Mouse (Mus musculus) stomach, embryonic 14.5 days (tissue): ENCODE results near the gene Sbpl. TPM values are rescaled to one million over a fixed set of nuclear protein-coding genes. Genes with fewer than 3 reads are reported as not detected.
A peak's percentile ranks its signal among the peaks of the same experiment; 100 is the strongest.
"Not testable (repeated sequence)": the region's sequence is repeated elsewhere in the genome, so short reads cannot be mapped to it uniquely, and the experiment has no call there.

Experiments
- ATAC-seq: fragments of 200-750 bp; cut with Nextera tagmentation; 2 replicates; pipeline ENCODE4 v1.8.0; 2017; ENCODE audit warnings: low read depth, moderate TSS enrichment; ENCODE audit not compliant: insufficient number of reproducible peaks, insufficient read depth, low FRiP score
- H3K27ac ChIP-seq: fragments of 300-500 bp; sonication (generic); 2 replicates; pipeline ENCODE4 v1.5.1; 2014; ENCODE audit warnings: mild to moderate bottlenecking, low read length, moderate library complexity, mixed read lengths
- H3K27me3 ChIP-seq: fragments of 300-500 bp; sonication (generic); 2 replicates; pipeline ENCODE4 v1.6.1; 2014; ENCODE audit warnings: low read length, control low read depth, mixed read lengths; ENCODE audit not compliant: control insufficient read depth, insufficient read depth
- H3K36me3 ChIP-seq: fragments of 300-500 bp; sonication (generic); 2 replicates; pipeline ENCODE4 v1.6.1; 2014; ENCODE audit warnings: mild to moderate bottlenecking, control low read depth, low read length, moderate library complexity, mixed read lengths; ENCODE audit not compliant: control insufficient read depth, insufficient read depth
- H3K4me1 ChIP-seq: fragments of 300-500 bp; sonication (generic); 2 replicates; pipeline ENCODE4 v1.6.1; 2014; ENCODE audit warnings: low read length, control low read depth, mixed read lengths; ENCODE audit not compliant: control insufficient read depth, insufficient read depth
- H3K4me2 ChIP-seq: fragments of 300-500 bp; sonication (generic); replicated peaks from 2 replicates; pipeline ENCODE4 v1.6.1; 2014; ENCODE audit warnings: low read depth, low read length, control low read depth
- H3K4me3 ChIP-seq: fragments of 300-500 bp; sonication (generic); 2 replicates; pipeline ENCODE4 v1.5.1; 2014; ENCODE audit warnings: low read depth, low read length, control low read depth
- H3K9ac ChIP-seq: fragments of 300-500 bp; sonication (generic); replicated peaks from 2 replicates; pipeline ENCODE4 v1.6.1; 2014; ENCODE audit warnings: low read depth, mild to moderate bottlenecking, control low read depth, low read length, moderate library complexity, mixed read lengths
- H3K9me3 ChIP-seq: fragments of 300-500 bp; sonication (generic); 2 replicates; pipeline ENCODE4 v1.6.1; 2016; ENCODE audit warnings: low read depth, low read length, control low read depth; ENCODE audit not compliant: control insufficient read depth
- WGBS: fragments of 180-500 bp; shearing (Covaris S2); extraction: QIAGEN DNeasy Blood & Tissue Kit; methylation state at CpG from one replicate; pipeline ENCODE4 v1.1.7; 2014; 5-methylcytosine and 5-hydroxymethylcytosine counted together
- polyA plus RNA-seq: library from polyadenylated mRNA; unstranded; fragments of >200 nt; fragmentation: Nextera tagmentation; extraction: Ambion mirVana; gene quantifications from 2 replicates; pipeline ENCODE4 v1.2.1, GENCODE M21; 2014

Gene Sbpl
- polyA plus RNA-seq, 1 experiment from 2014 or later = not detected

DNA sequence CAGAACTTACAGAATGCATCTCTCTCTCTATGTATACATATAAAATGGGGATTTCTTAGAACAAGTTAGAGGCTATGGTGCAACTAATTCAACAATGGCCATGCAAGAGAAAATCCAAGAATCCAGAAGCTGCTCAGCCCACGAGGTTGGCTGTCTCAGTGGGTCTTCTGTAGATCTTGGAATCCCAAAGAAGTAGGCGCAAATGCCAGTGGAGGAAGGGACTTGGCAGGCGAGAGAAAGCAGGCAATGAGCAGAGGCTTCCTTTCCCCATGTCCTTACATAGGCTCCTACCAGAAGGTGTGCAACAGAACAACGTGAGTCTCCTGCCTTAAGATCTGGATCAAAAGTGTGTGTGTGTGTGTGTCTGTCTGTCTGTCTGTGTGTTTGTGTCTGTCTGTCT, 7.6 kb downstream of the Sbpl start:
- H3K4me3 ChIP-seq, H3K27ac ChIP-seq, H3K4me1 ChIP-seq, H3K9me3 ChIP-seq, H3K9ac ChIP-seq, ATAC-seq, H3K36me3 ChIP-seq, H3K4me2 ChIP-seq, H3K27me3 ChIP-seq: not testable (repeated sequence)
- WGBS = 85% methylated on average over 4 of the region's 4 CpGs

DNA sequence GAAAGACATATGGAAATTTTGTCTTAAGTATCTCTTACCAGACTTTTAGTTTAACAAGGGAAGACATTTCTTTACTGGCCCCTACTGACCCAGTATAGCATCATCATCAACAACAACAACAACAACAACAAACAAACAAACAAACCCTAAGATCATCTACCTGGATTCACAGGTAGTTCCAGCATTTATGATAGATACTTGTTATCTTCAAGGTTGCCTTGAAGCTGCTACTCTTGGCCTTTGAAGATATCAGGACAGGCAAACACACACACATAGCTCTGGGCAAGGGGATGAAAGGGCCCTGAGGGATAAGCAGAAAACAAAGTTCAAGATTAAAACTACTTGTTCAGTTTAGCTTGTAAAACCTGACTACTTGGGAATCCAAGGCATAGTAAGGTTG, 13.7 kb downstream of the Sbpl start, which contains the start of gene Sbp:
Sbp (plus strand) TSS at position 301 of the 400 bp plus-strand sequence.
- Histone ChIP-seq H3K4me3 (no peak within 1 kb of the TSS), H3K27ac (no peak within 1 kb of the TSS), H3K4me1 (no peaks in the 10 kb centered on the region), H3K36me3 (no peaks in the 10 kb centered on the region), H3K27me3 (no peaks in the 10 kb centered on the region), H3K4me2 (no peak within 1 kb of the TSS), H3K9me3 (no peaks in the 10 kb centered on the region), H3K9ac (no peak within 1 kb of the TSS)
- ATAC-seq = no peak

DNA sequence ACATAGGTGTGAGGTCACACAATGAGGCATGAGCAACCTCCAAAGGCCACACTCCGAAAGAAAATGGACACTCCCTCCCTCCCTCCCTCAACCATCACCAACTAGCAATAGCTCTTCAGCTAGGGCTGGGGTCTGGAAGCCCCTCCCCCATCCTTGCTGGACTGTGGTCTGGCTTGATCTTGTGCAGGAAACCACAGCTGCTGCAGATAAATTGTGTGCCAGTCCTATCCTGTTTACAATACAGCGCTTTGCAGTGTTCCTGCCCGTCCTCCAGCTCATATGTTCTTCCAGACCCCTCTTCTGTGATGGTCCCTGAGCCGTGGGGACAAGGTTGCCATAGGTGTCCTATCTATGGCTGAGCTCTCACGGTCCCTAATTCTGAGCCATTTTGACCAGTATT, 23.9 kb downstream of the Sbpl start:
- Histone ChIP-seq H3K9me3 (no peaks in the 10 kb centered on the region), H3K4me2 (no peak overlapping the region), H3K4me1 (no peaks in the 10 kb centered on the region), H3K27me3 (no peaks in the 10 kb centered on the region), H3K27ac (no peak overlapping the region), H3K36me3 (no peaks in the 10 kb centered on the region), H3K9ac (no peak overlapping the region), H3K4me3 (no peak overlapping the region)
- 65% methylated on average over 5 of the region's 5 CpGs for WGBS
- ATAC-seq = no peak

DNA sequence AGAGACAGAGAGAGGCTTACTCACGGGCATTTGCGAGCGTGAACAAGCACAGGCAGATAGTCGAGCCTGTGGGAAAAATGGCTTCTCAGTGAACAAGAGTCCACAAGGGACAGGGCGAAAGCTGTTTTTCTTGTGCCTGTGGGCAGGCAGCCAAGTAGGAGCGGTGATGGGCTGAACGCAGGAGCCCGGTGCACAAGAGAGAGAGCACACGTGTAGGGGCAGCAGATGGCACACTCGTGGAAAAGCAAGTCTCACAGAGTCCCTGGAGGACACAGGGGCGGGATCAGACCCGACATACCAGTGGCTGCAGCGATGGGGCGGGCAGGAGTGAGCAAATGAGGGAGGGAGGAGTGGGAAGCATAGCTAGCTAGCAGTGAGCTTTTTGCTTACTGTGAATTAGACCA, 30.0 kb downstream of the Sbpl start:
- Histone ChIP-seq H3K9me3 (no peaks in the 10 kb centered on the region), H3K9ac (peak overlapping the region; percentile 56), H3K27me3 (no peaks in the 10 kb centered on the region), H3K4me2 (peak overlapping the region; percentile 72), H3K36me3 (no peaks in the 10 kb centered on the region), H3K4me3 (peak overlapping the region; percentile 51), H3K4me1 (peaks cover 6% of the 10 kb centered on the region; the same call in 1 of the 2 replicates), H3K27ac (peak overlapping the region; percentile 97)
- peak; percentile 81 for ATAC-seq
- WGBS = under 1% methylated on average over 14 of the region's 14 CpGs

DNA sequence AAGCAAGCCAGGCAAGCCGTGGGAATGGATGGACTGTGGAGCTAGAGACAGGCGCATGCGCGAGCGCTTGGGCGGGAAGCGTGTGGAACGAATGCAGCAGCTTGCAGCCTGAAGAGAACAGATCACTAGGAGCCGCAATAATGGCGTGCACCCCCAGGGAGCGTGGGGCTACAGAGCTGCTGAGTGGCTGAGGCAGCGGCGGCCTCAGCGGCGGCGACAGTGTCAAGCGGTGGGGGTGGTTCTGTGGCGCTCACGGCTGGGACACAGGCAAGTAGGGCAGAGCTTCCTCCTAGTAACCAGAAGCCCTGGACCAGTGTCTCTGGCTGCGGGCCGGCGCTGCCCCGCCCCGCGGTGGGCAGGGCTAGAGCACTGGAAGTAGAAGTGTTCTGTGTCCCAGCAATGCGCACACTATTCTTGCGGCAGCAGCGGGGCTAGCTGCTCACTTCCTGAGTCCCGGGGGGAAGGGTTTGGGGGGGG, 30.5 kb downstream of the Sbpl start:
- Histone ChIP-seq H3K27me3 (no peaks in the 10 kb centered on the region), H3K27ac (peak overlapping the region; percentile 97), H3K4me2 (peak overlapping the region; percentile 72), H3K4me3 (peak overlapping the region; percentile 51), H3K9ac (peak overlapping the region; percentile 56), H3K9me3 (no peaks in the 10 kb centered on the region), H3K4me1 (peaks cover 6% of the 10 kb centered on the region; the same call in 1 of the 2 replicates), H3K36me3 (no peaks in the 10 kb centered on the region)
- peak; percentile 98 for ATAC-seq
- WGBS = 0% methylated on average over 29 of the region's 29 CpGs

DNA sequence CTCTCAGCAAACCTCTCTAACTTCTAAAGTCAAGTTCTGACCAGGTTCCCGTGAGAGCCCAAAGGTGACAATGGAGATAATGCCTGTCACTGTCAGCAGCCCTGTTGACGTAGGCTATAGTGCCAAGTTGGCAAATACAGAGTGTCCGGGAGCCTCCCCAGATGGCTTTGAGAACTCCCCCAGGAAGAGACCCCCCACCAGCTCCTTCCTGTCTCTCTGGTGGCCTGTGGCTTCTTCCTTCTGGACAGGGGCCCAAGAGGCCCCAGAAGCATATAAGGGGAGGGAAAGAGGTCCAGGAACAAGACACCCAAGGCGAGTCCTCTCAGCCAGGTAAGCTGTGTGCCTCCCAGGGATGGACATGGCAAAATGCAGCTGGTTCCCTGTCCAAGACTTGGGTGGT, 37.9 kb downstream of the Sbpl start, which contains the start of gene Dcpp3:
Dcpp3 (plus strand) TSS at position 301 of the 400 bp plus-strand sequence.
- H3K27ac ChIP-seq, H3K4me2 ChIP-seq, H3K4me3 ChIP-seq, H3K9me3 ChIP-seq, ATAC-seq, H3K9ac ChIP-seq, H3K27me3 ChIP-seq, H3K36me3 ChIP-seq, H3K4me1 ChIP-seq: not testable (repeated sequence)
- 58% methylated on average over 4 of the region's 4 CpGs for WGBS

Other genes with a start within 250 kb of the Sbpl start
- gene 1520401A03Rik, start 232.5 kb downstream of the Sbpl start, polyA plus RNA-seq = 0.20 TPM in 1 of 2 replicates, not detected in the other
- gene Pkmyt1, start 228.9 kb downstream of the Sbpl start, polyA plus RNA-seq = 54.8 and 55.9 TPM in 2 replicates
- gene Paqr4, start 214.4 kb downstream of the Sbpl start, polyA plus RNA-seq = 24.7 and 25.2 TPM in 2 replicates
- gene Kremen2, start 209.4 kb downstream of the Sbpl start, polyA plus RNA-seq = 0.45 and 0.69 TPM in 2 replicates
- 54.3 and 57.3 TPM in 2 replicates for gene Flywch1, start 183.7 kb downstream of the Sbpl start, polyA plus RNA-seq
- 29.0 and 31.0 TPM in 2 replicates for gene Flywch2, start 169.2 kb downstream of the Sbpl start, polyA plus RNA-seq
- 513 and 521 TPM in 2 replicates for gene Srrm2, start 164.7 kb downstream of the Sbpl start, polyA plus RNA-seq
- gene Elob, start 126.1 kb downstream of the Sbpl start, polyA plus RNA-seq = 1,042 and 1,209 TPM in 2 replicates
- gene Prss33, start 119.2 kb downstream of the Sbpl start, polyA plus RNA-seq = not detected in 2 replicates
- gene Prss32, start 111.4 kb downstream of the Sbpl start, polyA plus RNA-seq = 1.1 and 1.6 TPM in 2 replicates
- gene Prss41, start 111.1 kb downstream of the Sbpl start, polyA plus RNA-seq = 1.1 and 2.3 TPM in 2 replicates
- gene Prss21, start 87.2 kb downstream of the Sbpl start, polyA plus RNA-seq = not detected in 2 replicates
- not detected in 2 replicates for gene Dcpp1, start 74.4 kb downstream of the Sbpl start, polyA plus RNA-seq
- not detected in 2 replicates for gene Dcpp2, start 74.4 kb downstream of the Sbpl start, polyA plus RNA-seq
- not detected in 2 replicates for gene Dcpp3, start 37.8 kb downstream of the Sbpl start, polyA plus RNA-seq
- not detected in 2 replicates for gene Sbp, start 13.6 kb downstream of the Sbpl start, polyA plus RNA-seq
- not detected in 2 replicates for gene Prss30, start 25.3 kb upstream of the Sbpl start, polyA plus RNA-seq
- 1.9 and 3.1 TPM in 2 replicates for gene Prss22, start 42.8 kb upstream of the Sbpl start, polyA plus RNA-seq
- gene Prss27, start 82.9 kb upstream of the Sbpl start, polyA plus RNA-seq = 0.20 and 0.46 TPM in 2 replicates
- 58.1 and 61.0 TPM in 2 replicates for gene Kctd5, start 118.2 kb upstream of the Sbpl start, polyA plus RNA-seq
- gene Pdpk1, start 195.7 kb upstream of the Sbpl start, polyA plus RNA-seq = 43.9 and 44.3 TPM in 2 replicates
- gene Amdhd2, start 208.5 kb upstream of the Sbpl start, polyA plus RNA-seq = 28.2 and 29.7 TPM in 2 replicates
- gene Atp6v0c, start 214.4 kb upstream of the Sbpl start, polyA plus RNA-seq = 506 and 549 TPM in 2 replicates